Mouse (Mus musculus) myocyte (in vitro differentiated cells): ENCODE data around the gene Ldhal6b.

Experiments
- POLR2A ChIP-seq: IDR thresholded peaks from one replicate; pipeline ENCODE4 v1.6.1; 2011; ENCODE audit warnings: low read depth, mild to moderate bottlenecking, control low read depth, moderate library complexity; ENCODE audit not compliant: insufficient read length
- USF1 ChIP-seq: IDR thresholded peaks from one replicate; pipeline ENCODE4 v1.6.1; 2011; ENCODE audit warnings: low read depth, mild to moderate bottlenecking, control low read depth, moderate library complexity

- no peak for TF ChIP-seq USF1
- no peak for TF ChIP-seq POLR2A
Observed at GRCm38 (mm10) chr17:5410336-5410735, 8.2 kb downstream of the Ldhal6b start.
